Mouse (Mus musculus) fat pad, adult 2 months (tissue): Measurements from ENCODE around the gene Actrt1.

Experiments
- DNase-seq: peaks from one replicate; pipeline ENCODE4 v3.0.0-alpha.2; 2011; ENCODE audit warnings: low read depth, low spot score; ENCODE audit errors: extremely low read depth

Gene Actrt1

DNA sequence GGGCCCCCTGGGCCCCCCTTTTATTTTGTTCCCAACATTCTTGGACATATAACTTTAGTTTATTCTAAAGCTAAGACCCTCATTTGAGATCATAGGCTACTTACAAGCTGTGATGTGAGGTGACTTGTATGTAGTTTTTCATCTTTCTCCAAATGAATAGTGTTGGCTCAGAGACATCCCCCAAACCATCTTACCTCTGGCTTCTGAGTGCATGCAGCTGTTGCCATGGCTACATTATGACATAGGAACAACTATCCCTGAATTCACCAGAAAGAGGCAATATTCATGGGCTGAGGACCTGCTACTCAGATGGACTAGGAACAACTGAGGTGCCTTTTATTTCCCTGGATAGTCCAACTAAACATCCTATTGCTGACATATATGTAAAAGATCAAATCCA, at the start of gene Actrt1:
Gene Actrt1, plus strand, starts transcription at position 301 of the 400 bp plus-strand sequence.
- no peak for DNase-seq

DNA sequence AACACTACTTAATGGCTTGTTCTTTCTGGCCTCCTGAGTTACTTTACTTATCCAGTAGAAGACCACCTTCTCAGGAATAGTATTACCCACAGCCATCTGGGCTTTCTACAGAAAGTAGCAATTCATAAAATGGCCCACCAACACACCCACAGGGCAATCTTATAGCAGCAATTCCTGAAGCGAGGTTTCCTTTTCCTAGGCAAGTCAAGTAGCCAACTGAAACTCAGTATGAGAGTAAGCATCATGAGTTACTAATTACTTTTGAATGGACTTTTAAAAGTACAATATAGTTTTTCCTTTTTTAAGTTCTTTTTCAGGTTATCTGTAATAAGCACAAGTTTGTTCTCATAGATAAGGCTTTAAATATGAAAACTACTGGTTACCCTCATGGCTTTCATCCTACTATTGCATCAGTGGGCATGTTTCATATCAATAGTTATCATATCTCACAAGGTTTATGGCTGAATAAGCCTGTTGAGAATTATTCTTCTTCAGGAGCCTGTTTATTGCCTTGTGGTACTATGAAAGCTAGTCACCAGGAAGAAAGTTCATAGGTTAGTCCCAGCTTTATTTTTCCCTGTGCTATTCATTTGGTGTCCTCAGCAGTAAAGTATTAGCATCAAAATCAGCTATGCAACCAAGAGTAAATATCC, 2.8 kb downstream of the Actrt1 start:
- DNase-seq, result no peak
